Mouse (Mus musculus): ENCODE data around the gene Stambpl1.

DNA sequence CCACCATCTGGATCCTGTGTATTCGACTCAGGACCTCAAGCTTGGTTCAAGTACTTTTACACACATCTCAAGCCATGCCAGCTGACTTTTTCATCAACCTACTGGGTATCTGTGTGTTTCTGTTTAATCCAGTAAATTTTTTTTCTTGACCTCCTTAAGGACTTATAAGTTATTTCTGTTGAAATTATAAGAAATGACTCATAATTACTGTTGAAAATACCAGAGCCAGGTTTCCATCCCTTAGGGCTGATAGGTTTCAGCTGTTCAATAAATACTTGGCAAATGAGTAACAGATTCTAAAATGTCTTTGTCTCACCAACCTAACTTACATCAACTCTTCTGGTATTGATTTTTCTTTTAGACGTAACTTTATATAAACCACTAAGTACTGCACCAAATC is 3.0 kb downstream of the Stambpl1 start:
- TF ChIP-seq MAFK (IDR thresholded peaks at IDR 0.05; ENCODE audit: insufficient read depth, low read depth, low read length) (no peak), CHD2 (IDR thresholded peaks at IDR 0.05; ENCODE audit: low read depth, low read length) (no peak), ZNF384 (IDR thresholded peaks at IDR 0.05; ENCODE audit: low read depth, low read length) (no peak)

Data from ES-E14 (cell line).